Mouse (Mus musculus) heart, postnatal 36 days (tissue): Measurements from ENCODE around the gene Rpl15. TPM values are rescaled to one million over a fixed set of nuclear protein-coding genes. Genes with fewer than 3 reads are reported as not detected.

Source experiments
- total RNA-seq, 2 experiments: library from RNA; stranded (reverse); gene quantifications; 2 replicates each; pipeline ENCODE4 v1.2.3; 2021

The Rpl15 gene
- total RNA-seq, 2 experiments from 2014 or later: 543 to 581 TPM

Other genes with a start within 250 kb of the Rpl15 start
- 100 to 1,000 TPM in 1 of 2 experiments, 10 to 100 TPM in 1; 88.5 to 111 TPM for gene Nr1d2, start 32.3 kb downstream of the Rpl15 start, total RNA-seq
- gene Nkiras1, start 255 bp downstream of the Rpl15 start, total RNA-seq: 10 to 100 TPM; 32.7 to 36.0 TPM
- gene Ube2e1, start 60.5 kb upstream of the Rpl15 start, total RNA-seq: 10 to 100 TPM; 38.5 to 41.5 TPM